Mouse (Mus musculus) 3T3-L1 (cell line): ENCODE data around the gene Chrm1.
"Not testable (repeated sequence)": the region's sequence is repeated elsewhere in the genome, so short reads cannot be mapped to it uniquely, and the experiment has no call there.

ENCODE experiments used
- DNase-seq: peaks from one replicate; pipeline ENCODE4 v3.0.0-alpha.2; 2015; ENCODE audit warnings: low read depth, low spot score

Gene Chrm1

GRCm38 (mm10) chr19:8716767-8717475 is 53.3 kb downstream of the Chrm1 start:
- no peak for DNase-seq

DNA sequence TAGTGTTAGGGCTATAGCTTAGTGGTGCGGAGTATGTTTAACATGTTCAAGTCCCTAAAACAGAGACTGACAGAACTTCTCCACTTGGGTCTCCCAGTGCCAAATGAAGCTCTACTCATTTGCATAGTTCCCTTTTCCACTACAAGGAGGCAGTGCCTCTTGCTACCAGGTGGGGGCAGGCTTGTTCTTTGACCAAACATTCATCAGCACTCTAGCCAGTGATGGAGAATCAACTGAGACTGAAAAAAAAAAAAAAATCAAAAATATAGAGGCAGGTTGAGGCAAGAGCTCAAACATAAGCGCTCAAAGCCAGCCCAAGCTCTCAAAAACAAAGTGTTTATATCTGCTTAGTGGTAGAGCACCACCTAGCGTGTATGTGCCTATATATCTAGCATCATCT is 54.8 kb downstream of the Chrm1 start:
- peak; percentile 90 for DNase-seq

GRCm38 (mm10) chr19:8719037-8719436 is 55.4 kb downstream of the Chrm1 start:
- peak; percentile 64 for DNase-seq

DNA sequence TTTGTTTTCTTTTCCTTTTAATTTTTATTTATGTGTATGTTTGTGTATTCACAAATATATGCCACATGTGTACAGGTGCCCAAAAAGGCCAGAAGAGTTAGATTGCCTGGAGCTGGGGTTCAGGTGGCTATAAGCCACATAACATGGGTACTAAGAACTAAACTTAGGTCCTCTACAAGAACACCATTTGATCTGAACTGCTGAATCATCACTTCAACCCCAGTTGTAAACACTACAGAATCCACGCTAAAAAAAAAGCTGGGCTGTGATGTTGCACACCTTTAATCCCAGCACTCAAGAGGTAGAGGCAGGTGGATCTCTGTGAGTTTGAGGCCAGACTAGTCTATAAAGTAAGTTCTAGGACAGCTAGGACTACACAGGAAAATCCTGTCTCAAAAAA is 57.8 kb downstream of the Chrm1 start:
- DNase-seq: no peak

- DNase-seq: peak; percentile 39
Measured at GRCm38 (mm10) chr19:8722021-8722420, 58.4 kb downstream of the Chrm1 start.

DNA sequence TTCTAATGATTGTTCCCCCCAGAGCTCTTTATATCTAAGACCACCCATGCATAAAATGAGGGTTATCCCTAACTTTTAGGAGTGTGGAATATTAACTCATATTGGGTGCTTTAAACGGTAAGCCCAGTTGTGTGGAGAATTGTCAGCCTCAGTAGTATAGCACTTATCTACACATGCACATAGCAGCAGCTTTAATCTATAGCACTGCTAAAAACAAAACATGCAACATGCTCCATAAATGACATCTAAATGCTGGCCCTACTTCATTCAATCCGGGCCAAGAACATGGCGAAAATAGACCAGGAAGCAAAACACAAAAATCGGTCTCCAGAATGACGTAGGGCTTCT is 58.9 kb downstream of the Chrm1 start:
- DNase-seq: no peak

DNA sequence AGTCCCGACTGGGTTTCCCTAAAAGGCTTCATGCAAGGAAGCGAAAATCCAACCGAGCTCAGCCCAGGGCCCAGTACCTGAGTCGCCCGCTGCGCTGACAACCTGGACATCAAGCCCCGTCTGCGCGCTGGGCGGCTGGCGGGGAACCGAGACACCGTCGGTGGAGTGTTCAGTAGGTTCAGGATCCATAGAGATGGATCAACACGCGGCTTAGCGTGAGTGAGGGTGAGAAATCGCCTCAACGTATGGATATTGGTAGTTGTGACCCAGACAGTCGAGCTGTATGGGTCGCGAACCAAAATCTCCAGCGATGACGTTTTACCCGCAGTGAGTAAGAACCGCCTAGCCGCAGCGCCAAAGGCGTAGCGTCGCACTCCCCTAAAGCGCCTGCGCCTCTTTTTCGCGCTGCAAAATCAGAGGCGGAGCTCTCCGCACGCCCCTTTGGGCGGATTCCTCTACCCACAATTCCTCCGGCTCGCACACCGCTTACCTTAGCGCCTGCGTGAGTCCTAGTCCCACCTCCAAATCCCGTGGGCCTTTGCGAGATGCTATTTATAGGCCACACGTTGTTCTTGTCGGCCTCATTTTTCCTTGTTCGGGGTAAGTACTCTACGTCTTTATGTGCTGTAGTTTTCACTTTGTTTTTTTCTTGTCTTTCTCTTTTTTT is 59.5 kb downstream of the Chrm1 start, which contains the start of gene Slc3a2:
Gene Slc3a2, minus strand, starts transcription at position 463 of the 667 bp plus-strand sequence.
- DNase-seq: peak; percentile 99

DNA sequence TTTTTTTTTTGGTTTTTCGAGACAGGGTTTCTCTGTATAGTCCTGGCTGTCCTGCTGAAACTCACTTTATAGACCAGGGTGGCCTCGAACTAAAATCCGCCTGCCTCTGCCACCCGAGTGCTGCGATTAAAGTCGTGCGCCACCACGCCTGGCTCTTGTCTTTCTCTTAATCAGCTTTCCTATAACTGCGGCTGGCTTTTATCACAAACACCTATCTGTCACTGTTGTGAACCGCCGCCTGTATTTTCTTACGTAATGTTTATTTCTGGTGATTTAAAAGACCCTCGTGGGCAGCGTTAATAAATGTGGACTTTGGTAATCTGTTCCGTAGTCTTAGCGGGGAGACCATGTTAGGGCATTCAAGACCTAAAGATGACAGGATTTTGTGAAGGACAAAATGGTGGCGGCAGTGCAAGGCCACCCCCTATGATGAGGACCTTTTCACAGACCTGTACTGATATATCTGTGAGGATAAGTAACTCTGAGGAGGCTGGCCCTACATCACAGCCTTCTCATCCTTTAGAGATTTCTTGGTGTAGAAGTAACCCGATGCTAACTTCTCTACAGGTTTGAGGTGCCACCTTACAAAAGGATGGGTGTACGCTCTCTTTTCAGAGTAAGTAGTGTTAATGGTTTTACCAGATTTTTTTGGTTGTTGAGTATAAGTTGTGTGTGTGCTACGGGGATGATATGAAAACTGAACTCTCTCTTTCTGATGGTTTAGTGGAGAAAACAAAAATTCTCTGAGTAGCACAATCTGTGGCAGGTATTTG is 60.2 kb downstream of the Chrm1 start:
- DNase-seq: peak; percentile 45

- peak; percentile 34 for DNase-seq
Measured at GRCm38 (mm10) chr19:8724392-8724791, 60.8 kb downstream of the Chrm1 start.

- DNase-seq: no peak
Measured at GRCm38 (mm10) chr19:8725081-8725613, 61.6 kb downstream of the Chrm1 start.

GRCm38 (mm10) chr19:8726609-8727390 is 63.2 kb downstream of the Chrm1 start:
- DNase-seq: peak; percentile 51

GRCm38 (mm10) chr19:8727495-8728114 is 64.0 kb downstream of the Chrm1 start:
- DNase-seq: peak; percentile 57

GRCm38 (mm10) chr19:8728335-8729099 is 64.9 kb downstream of the Chrm1 start:
- not testable (repeated sequence) for DNase-seq
